Mouse (Mus musculus) retina, postnatal 1 day (tissue): Measurements from ENCODE around the gene Numa1.

Experiments used
- DNase-seq: peaks from one replicate; pipeline ENCODE4 v3.0.0-alpha.2; 2012

Numa1 gene

DNA sequence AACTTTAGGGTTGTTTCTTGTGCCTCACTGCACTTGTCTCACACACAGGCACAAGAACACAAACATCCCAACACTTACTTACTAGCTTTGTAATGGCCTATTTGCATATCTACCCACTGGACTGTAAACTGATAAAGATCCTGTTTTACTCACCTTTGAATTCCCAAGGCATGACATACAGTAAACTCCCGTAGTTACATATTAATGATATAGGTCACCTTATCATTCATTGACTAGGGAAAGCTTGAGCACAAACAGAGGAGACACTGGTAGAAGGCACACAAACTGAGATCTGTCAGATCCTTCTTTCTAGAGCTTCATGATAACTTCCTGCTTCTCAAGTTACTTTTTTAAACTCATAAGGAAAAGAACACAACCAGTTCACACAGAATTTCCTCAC is 128.3 kb downstream of the Numa1 start:
- no peak for DNase-seq

DNA sequence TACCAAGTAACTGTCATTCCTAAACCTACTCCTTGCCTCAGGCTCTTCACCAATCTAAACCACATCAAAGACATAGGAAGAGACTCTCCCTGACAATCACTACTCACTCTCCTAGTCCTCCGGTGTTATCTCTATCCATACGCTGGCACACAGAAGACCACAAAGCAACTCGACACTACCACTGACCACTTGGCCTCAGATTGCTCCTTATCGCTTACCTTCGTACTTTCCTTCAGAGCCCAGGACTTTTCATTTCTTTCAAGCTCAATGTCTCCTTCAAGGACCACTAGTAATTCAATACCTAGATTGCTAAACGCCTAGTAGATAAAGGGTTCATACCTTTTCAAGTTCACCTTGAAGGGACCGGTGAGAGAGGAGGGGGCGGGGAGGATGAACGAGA is 130.0 kb downstream of the Numa1 start:
- DNase-seq = no peak
